Mouse (Mus musculus) heart, adult 18-20 months (tissue): ENCODE data around the gene Dscaml1. TPM values are rescaled to one million over a fixed set of nuclear protein-coding genes. Genes with fewer than 3 reads are reported as not detected.
"Not testable (repeated sequence)": the region's sequence is repeated elsewhere in the genome, so short reads cannot be mapped to it uniquely, and the experiment has no call there.

Experiments used
- DNase-seq, 2 experiments: peaks; one replicate each; pipeline ENCODE4 v3.0.0; 2021 to 2022; ENCODE audit warnings: mixed read lengths in 1 of 2
- total RNA-seq, 2 experiments: library from RNA; stranded (reverse); gene quantifications; 2 replicates each; pipeline ENCODE4 v1.2.3; 2021

Dscaml1 gene
- total RNA-seq, 2 experiments from 2014 or later: 0.28 TPM; not detected in 1

- DNase-seq: no peak
These were observed 267.2 kb downstream of the Dscaml1 start for GRCm38 (mm10) chr9:45693424-45694237.

- no peak for DNase-seq
These were observed 267.8 kb downstream of the Dscaml1 start for GRCm38 (mm10) chr9:45694256-45694655.

GRCm38 (mm10) chr9:45699171-45699570, 272.7 kb downstream of the Dscaml1 start:
- DNase-seq: no peak

- DNase-seq: no peak
These were observed 276.8 kb downstream of the Dscaml1 start for GRCm38 (mm10) chr9:45703236-45703635.

GRCm38 (mm10) chr9:45704441-45704840, 278.0 kb downstream of the Dscaml1 start:
- DNase-seq: no peak

GRCm38 (mm10) chr9:45710300-45710699, 283.9 kb downstream of the Dscaml1 start:
- no peak for DNase-seq

GRCm38 (mm10) chr9:45715387-45715786, 289.0 kb downstream of the Dscaml1 start:
- no peak for DNase-seq

GRCm38 (mm10) chr9:45719997-45720396, 293.6 kb downstream of the Dscaml1 start:
- no peak for DNase-seq

- DNase-seq: no peak
These were observed 305.4 kb downstream of the Dscaml1 start for GRCm38 (mm10) chr9:45731851-45732250.

GRCm38 (mm10) chr9:45733246-45733645, 306.8 kb downstream of the Dscaml1 start:
- DNase-seq: no peak

GRCm38 (mm10) chr9:45739001-45739701, 312.7 kb downstream of the Dscaml1 start:
- no peak for DNase-seq

GRCm38 (mm10) chr9:45739702-45740583, 313.5 kb downstream of the Dscaml1 start:
- DNase-seq: peak; percentile 49 to 73

- peak in 1 of 2 experiments; percentile 21 for DNase-seq
These were observed 314.2 kb downstream of the Dscaml1 start for GRCm38 (mm10) chr9:45740584-45740980.

GRCm38 (mm10) chr9:45745451-45745850, 319.0 kb downstream of the Dscaml1 start:
- no peak for DNase-seq

GRCm38 (mm10) chr9:45749917-45750316, 323.5 kb downstream of the Dscaml1 start:
- DNase-seq: no peak

GRCm38 (mm10) chr9:45754452-45755091, 328.1 kb downstream of the Dscaml1 start:
- DNase-seq: peak; percentile 39 to 79

GRCm38 (mm10) chr9:45766195-45766594, 339.8 kb downstream of the Dscaml1 start:
- no peak for DNase-seq

GRCm38 (mm10) chr9:45767155-45767554, 340.7 kb downstream of the Dscaml1 start:
- DNase-seq: no peak

- no peak for DNase-seq
These were observed 342.0 kb downstream of the Dscaml1 start for GRCm38 (mm10) chr9:45768421-45768820.

GRCm38 (mm10) chr9:45769596-45769995, 343.2 kb downstream of the Dscaml1 start:
- DNase-seq: no peak

- no peak for DNase-seq
These were observed 347.7 kb downstream of the Dscaml1 start for GRCm38 (mm10) chr9:45774088-45774487.

GRCm38 (mm10) chr9:45776176-45776575, 349.7 kb downstream of the Dscaml1 start:
- DNase-seq: not testable (repeated sequence)
